Mouse (Mus musculus) heart, embryonic 16.5 days (tissue): ENCODE results near the gene Gna11. TPM values are rescaled to one million over a fixed set of nuclear protein-coding genes. Genes with fewer than 3 reads are reported as not detected.

Experiments used
- ATAC-seq: fragments of 200-750 bp; cut with Nextera tagmentation; replicated peaks from 2 replicates; pipeline ENCODE4 v1.8.0; 2017; ENCODE audit warnings: moderate number of reproducible peaks; ENCODE audit not compliant: insufficient read depth, low FRiP score; ENCODE audit errors: extremely low read depth
- H3K27ac ChIP-seq: fragments of 300-500 bp; sonication (generic); 2 replicates; pipeline ENCODE4 v1.5.1; 2014; ENCODE audit warnings: mild to moderate bottlenecking, low read length, control low read depth, moderate library complexity
- H3K27me3 ChIP-seq: fragments of 300-500 bp; sonication (generic); 2 replicates; pipeline ENCODE4 v1.6.1; 2014; ENCODE audit warnings: low read length, mixed read lengths; ENCODE audit not compliant: control insufficient read depth, insufficient read depth
- H3K36me3 ChIP-seq: fragments of 300-500 bp; sonication (generic); 2 replicates; pipeline ENCODE4 v1.6.1; 2014; ENCODE audit not compliant: control insufficient read depth, insufficient read depth
- H3K4me1 ChIP-seq: fragments of 300-500 bp; sonication (generic); 2 replicates; pipeline ENCODE4 v1.6.1; 2014; ENCODE audit warnings: low read length, mixed read lengths; ENCODE audit not compliant: control insufficient read depth, insufficient read depth
- H3K4me2 ChIP-seq: fragments of 300-500 bp; sonication (generic); 2 replicates; pipeline ENCODE4 v1.6.1; 2014; ENCODE audit warnings: low read depth, mild to moderate bottlenecking, control low read depth, low read length
- H3K4me3 ChIP-seq: fragments of 300-500 bp; sonication (generic); 2 replicates; pipeline ENCODE4 v1.5.1; 2014; ENCODE audit warnings: mild to moderate bottlenecking, control low read depth, low read length
- H3K9ac ChIP-seq: fragments of 300-500 bp; sonication (generic); 2 replicates; pipeline ENCODE4 v1.6.1; 2014; ENCODE audit warnings: low read length, control low read depth
- H3K9me3 ChIP-seq: fragments of 300-500 bp; sonication (generic); replicated peaks from 2 replicates; pipeline ENCODE4 v1.6.1; 2016; ENCODE audit warnings: low read length; ENCODE audit not compliant: control insufficient read depth
- WGBS: fragments of 180-500 bp; shearing (Covaris S2); extraction: QIAGEN DNeasy Blood & Tissue Kit; methylation state at CpG from one replicate; pipeline ENCODE4 v1.1.7; 2014; 5-methylcytosine and 5-hydroxymethylcytosine counted together
- polyA plus RNA-seq: library from polyadenylated mRNA; unstranded; fragments of >200 nt; fragmentation: Nextera tagmentation; extraction: Ambion mirVana; gene quantifications from 2 replicates; pipeline ENCODE4 v1.2.1, GENCODE M21; 2015

Gna11 gene
- polyA plus RNA-seq, 1 experiment from 2014 or later, result 57.4 TPM

DNA sequence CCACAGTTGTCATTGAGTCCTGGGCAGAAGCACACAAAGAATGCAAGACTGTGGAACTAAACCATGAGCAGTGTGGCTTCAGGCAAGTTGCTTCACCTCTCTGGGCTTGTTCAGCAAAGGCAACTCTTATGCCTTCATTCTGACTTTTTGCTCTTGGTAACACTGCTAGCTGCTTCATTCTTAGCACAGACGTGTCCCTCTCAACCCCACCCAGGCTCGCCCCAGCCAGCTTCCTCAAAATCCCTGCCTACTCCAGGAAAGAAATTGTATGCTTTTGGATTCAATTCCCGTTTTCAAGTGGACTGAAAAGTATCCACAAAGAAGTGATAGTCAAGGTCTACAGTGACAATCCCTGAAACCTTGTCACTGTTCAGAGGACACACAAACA lies 25.0 kb downstream of the Gna11 start:
- H3K9ac ChIP-seq, result no peak overlapping the region
- H3K4me3 ChIP-seq, result no peak overlapping the region
- no peak overlapping the region for H3K4me2 ChIP-seq
- WGBS, result 52% methylated on average over 3 of the region's 3 CpGs
- no peak for ATAC-seq
- no peaks in the 10 kb centered on the region for H3K9me3 ChIP-seq
- H3K4me1 ChIP-seq, result no peaks in the 10 kb centered on the region
- no peaks in the 10 kb centered on the region for H3K36me3 ChIP-seq
- no peak overlapping the region for H3K27ac ChIP-seq
- H3K27me3 ChIP-seq, result no peaks in the 10 kb centered on the region

DNA sequence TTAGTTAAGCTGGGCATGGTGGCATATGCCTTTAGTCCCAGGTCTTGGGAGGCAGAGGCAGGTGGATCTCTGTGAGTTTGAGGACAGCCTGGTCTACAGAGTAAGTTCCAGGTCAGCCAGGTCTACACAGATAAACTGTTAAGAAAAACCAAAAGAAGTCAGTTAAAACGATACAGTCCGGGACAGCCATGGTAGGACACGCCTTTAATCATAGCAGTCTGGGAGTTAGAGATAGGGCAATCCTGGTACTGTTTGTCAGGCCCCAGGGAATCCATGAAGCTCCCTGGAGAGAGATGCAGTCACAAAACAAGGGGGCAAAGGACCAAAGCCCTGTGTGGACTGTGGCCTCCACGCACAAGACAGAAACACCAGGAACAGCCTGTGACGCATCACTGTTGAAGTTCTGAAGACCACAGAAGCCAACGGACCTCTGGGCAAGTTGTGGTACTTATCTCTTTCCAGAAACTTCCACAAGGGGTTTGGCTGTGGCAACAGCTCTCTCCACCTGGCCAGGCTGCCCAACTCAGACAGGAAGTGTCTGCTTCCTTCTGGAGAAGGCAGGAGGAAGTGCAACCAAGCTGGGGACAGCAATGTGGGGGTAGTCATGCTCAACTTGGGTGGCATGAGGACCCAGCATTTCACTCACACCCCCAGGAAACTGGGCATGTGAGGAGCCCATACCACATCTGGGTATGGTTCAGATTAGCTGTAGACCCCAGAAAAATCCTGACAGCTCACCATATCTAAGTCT lies 25.6 kb downstream of the Gna11 start:
- Histone ChIP-seq H3K9me3 (no peaks in the 10 kb centered on the region), H3K9ac (no peak overlapping the region), H3K27me3 (no peaks in the 10 kb centered on the region), H3K27ac (no peak overlapping the region), H3K4me1 (no peaks in the 10 kb centered on the region), H3K4me3 (no peak overlapping the region), H3K36me3 (no peaks in the 10 kb centered on the region), H3K4me2 (no peak overlapping the region)
- ATAC-seq, result no peak
- 62% methylated on average over 6 of the region's 6 CpGs for WGBS

DNA sequence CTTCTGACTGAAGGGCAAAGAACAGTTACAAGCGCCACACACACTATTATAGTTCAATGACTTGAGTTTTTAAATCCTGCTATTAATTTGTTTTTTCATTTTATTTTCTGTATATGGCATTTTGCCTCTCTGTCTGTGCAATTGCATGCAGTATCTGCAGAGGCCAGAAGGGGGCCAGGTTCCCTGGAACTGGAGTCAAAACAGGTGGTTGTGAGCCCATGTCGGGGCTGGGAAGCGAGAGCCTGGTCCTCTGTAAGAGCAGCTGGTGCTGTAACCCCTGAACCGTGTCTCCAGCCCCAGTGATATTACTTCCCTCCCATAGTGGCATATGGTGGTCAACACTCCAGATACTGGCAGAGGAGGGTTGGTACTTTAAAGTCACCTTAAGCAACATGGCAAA lies 26.4 kb downstream of the Gna11 start:
- Histone ChIP-seq H3K9ac (no peak overlapping the region), H3K36me3 (no peaks in the 10 kb centered on the region), H3K4me2 (no peak overlapping the region), H3K4me3 (no peak overlapping the region), H3K4me1 (no peaks in the 10 kb centered on the region), H3K9me3 (0 out of 2 replicates have a peak, but pooled peaks cover 4% of the 10 kb centered on the region), H3K27ac (no peak overlapping the region), H3K27me3 (no peaks in the 10 kb centered on the region)
- ATAC-seq, result no peak
- 15% methylated on average over 4 of the region's 4 CpGs for WGBS

DNA sequence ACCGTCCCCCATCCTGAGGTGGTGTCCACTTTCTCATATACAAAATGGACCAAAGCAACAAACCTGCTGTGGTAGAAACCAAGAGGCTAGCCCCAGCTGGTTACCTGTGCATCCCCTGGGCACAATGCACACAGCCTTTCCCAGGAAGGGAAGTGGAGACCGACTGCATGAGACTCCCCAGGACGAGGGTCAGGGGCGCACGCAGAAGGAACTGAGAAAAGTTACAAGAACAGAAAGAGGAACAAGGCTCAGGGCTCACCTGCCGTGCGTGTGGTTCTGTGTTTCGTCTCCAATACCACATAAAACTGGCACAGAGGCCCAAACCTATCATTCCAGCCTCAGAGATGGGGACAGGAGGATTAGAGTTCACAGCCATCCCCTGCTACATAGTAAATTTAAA lies 27.8 kb downstream of the Gna11 start:
- Histone ChIP-seq H3K9me3 (0 out of 2 replicates have a peak, but pooled peaks cover 4% of the 10 kb centered on the region), H3K27ac (no peak overlapping the region), H3K9ac (no peak overlapping the region), H3K4me3 (no peak overlapping the region), H3K36me3 (no peaks in the 10 kb centered on the region), H3K27me3 (peaks cover 3% of the 10 kb centered on the region), H3K4me2 (no peak overlapping the region), H3K4me1 (no peaks in the 10 kb centered on the region)
- 67% methylated on average over 8 of the region's 8 CpGs for WGBS
- no peak for ATAC-seq

DNA sequence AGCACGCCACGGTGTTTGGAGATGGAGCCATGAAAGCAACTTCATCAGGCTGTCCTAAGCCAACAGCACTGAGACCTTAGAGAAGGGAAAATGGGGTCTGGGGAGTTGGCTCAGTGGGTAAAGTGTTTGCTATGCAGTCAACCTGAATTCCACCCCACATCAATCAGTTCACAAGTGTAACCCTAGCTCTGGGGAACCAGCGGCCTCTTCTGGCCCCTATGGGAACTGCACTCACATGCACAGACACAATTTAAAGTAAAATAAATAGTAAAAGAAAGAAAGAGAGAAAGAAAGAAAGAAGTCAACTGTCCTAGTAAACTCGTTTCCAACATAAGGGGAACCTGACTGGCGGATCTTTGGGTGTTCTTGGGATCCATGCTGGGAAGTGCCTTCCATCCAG lies 31.2 kb downstream of the Gna11 start:
- Histone ChIP-seq H3K9ac (no peak overlapping the region), H3K4me2 (no peak overlapping the region), H3K36me3 (no peaks in the 10 kb centered on the region), H3K4me3 (no peak overlapping the region), H3K27me3 (peaks cover 4% of the 10 kb centered on the region), H3K9me3 (0 out of 2 replicates have a peak, but pooled peaks cover 4% of the 10 kb centered on the region), H3K27ac (no peak overlapping the region), H3K4me1 (no peaks in the 10 kb centered on the region)
- 81% methylated on average over 5 of the region's 5 CpGs for WGBS
- ATAC-seq, result no peak

DNA sequence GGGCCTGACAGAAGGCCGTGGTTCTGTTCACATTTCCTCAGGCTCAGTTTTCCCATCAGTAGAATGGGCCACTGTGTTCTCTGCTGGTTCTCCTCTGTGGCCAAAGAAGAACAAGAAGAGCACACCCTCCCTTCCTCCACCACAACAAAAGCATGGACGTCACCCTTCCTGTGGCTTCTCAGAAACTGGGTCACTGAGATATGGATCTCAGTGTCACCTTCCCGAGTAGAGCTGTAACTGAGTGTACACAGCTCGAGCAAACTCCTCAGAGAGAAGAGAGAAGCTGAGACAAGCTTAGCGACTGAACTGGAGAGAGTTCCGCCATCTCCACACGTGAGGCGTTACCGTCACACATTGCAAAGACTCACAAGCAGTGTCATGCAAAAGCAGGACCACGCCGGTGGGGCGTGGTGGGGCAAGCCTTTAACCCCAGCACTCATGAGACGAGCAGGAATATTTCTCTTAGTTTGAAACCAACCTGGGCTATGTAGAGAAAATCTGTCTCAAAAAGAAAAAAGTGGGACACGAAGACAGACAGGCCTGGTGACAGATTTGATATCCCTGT lies 34.7 kb downstream of the Gna11 start:
- Histone ChIP-seq H3K4me2 (no peak overlapping the region), H3K9me3 (0 out of 2 replicates have a peak, but pooled peaks cover 4% of the 10 kb centered on the region), H3K36me3 (no peaks in the 10 kb centered on the region), H3K27ac (no peak overlapping the region), H3K9ac (no peak overlapping the region), H3K4me3 (no peak overlapping the region), H3K4me1 (no peaks in the 10 kb centered on the region), H3K27me3 (peaks cover 4% of the 10 kb centered on the region)
- ATAC-seq, result no peak
- 66% methylated on average over 14 of the region's 14 CpGs for WGBS

DNA sequence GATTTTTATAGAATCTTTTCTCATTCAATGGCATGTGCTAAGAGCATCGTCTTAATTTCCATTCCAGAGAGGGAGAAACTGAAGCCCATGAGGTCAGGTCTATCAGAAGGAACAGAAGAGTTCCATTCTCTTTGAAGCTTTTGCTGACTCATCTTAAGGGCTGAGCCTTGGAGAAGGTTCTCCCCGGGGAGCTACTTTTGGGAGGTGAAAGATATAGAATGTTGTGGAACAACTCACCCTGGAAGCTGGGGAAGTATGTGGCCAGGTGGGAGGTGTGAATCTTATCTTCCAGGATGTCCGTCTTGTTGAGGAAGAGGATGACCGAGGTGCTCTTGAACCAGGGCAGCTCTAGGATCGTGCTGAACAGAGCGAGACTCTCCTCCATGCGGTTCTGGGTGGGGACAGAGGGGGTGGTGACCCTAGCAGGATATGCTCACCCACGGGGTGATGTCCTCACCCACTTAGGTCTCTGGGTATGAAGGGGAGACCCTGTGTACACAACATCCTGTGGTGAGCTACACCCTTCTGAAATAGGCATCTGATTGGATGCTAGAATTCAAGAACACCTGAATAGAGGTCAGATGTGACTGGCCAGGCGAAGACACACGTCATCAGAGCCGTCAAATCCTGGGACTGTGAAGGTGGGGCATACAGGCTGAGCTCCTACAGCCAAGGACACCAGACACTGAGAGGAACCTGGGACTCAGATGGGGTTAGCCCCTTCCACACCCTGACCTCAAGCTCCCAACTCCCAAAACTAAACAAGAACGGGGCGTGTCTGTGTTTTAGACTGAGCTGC lies 37.1 kb downstream of the Gna11 start:
- no peak overlapping the region for H3K27ac ChIP-seq
- H3K4me3 ChIP-seq, result no peak overlapping the region
- no peak overlapping the region for H3K9ac ChIP-seq
- WGBS, result 61% methylated on average over 13 of the region's 13 CpGs
- H3K36me3 ChIP-seq, result no peaks in the 10 kb centered on the region
- H3K27me3 ChIP-seq, result peaks cover 8% of the 10 kb centered on the region
- no peaks in the 10 kb centered on the region for H3K4me1 ChIP-seq
- no peak for ATAC-seq
- H3K9me3 ChIP-seq, result no peaks in the 10 kb centered on the region
- H3K4me2 ChIP-seq, result no peak overlapping the region

DNA sequence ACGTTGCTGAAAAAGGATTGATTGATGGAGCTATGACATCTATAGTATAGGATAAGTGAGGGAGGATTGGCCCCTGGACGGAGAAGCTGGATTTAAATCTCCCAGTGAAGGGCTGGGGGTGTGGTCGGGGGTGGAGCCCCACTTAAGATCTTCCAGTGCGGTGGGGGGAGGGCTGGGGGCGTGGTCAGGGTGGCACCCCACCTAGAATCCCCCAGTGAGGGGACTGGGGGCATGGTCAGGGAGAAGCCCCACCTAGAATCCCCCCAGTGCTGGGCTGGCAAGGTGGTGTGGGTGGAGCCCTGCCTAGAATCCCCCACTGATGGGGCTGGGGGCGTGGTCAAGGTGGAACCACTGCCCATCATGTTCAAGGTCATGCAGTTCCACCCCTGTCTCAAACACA lies 37.9 kb downstream of the Gna11 start:
- no peak for ATAC-seq
- Histone ChIP-seq H3K9me3 (no peaks in the 10 kb centered on the region), H3K36me3 (no peaks in the 10 kb centered on the region), H3K4me2 (no peak overlapping the region), H3K27me3 (peaks cover 4% of the 10 kb centered on the region; the same call in 1 of the 2 replicates), H3K4me3 (no peak overlapping the region), H3K4me1 (no peaks in the 10 kb centered on the region), H3K27ac (no peak overlapping the region), H3K9ac (no peak overlapping the region)
- WGBS, result 37% methylated on average over 6 of the region's 6 CpGs
